Mouse (Mus musculus) ES-Bruce4 (cell line): Measurements from ENCODE around the gene Gucy2d. TPM values are rescaled to one million over a fixed set of nuclear protein-coding genes. Genes with fewer than 3 reads are reported as not detected.

Experiments
- H3K27ac ChIP-seq: 2 replicates; pipeline ENCODE4 v1.5.1; 2012; ENCODE audit warnings: low read length, inconsistent platforms; ENCODE audit not compliant: insufficient read depth
- H3K27me3 ChIP-seq: 2 replicates; pipeline ENCODE4 v1.6.1; 2012; ENCODE audit warnings: mild to moderate bottlenecking, low read length, inconsistent platforms; ENCODE audit not compliant: control insufficient read depth, poor library complexity, insufficient read depth, severe bottlenecking
- H3K36me3 ChIP-seq: 2 replicates; pipeline ENCODE4 v1.6.1; 2012; ENCODE audit warnings: inconsistent platforms, mild to moderate bottlenecking, low read length, moderate library complexity; ENCODE audit not compliant: control insufficient read depth, poor library complexity, insufficient read depth, severe bottlenecking
- H3K4me1 ChIP-seq: one replicate; pipeline ENCODE4 v1.8.1; 2011; ENCODE audit warnings: low read length; ENCODE audit not compliant: control insufficient read depth, insufficient read depth
- H3K4me3 ChIP-seq: 2 replicates; pipeline ENCODE4 v1.5.1; 2011; ENCODE audit warnings: low read depth, mild to moderate bottlenecking, low read length
- H3K9ac ChIP-seq: 2 replicates; pipeline ENCODE4 v1.6.1; 2012; ENCODE audit warnings: low read depth, mild to moderate bottlenecking, inconsistent platforms; ENCODE audit not compliant: poor library complexity, severe bottlenecking
- H3K9me3 ChIP-seq: replicated peaks from 2 replicates; pipeline ENCODE4 v1.6.1; 2012; ENCODE audit warnings: mild to moderate bottlenecking, low read length, inconsistent platforms; ENCODE audit not compliant: control insufficient read depth, poor library complexity, insufficient read depth, severe bottlenecking
- CTCF ChIP-seq: IDR thresholded peaks from one replicate; pipeline ENCODE4 v1.8.1; 2011; ENCODE audit warnings: low read depth, low read length
- EP300 ChIP-seq: IDR thresholded peaks from 2 replicates; pipeline ENCODE4 v1.6.1; 2011; ENCODE audit warnings: low read depth, low read length; ENCODE audit not compliant: insufficient read depth
- POLR2A ChIP-seq: IDR thresholded peaks from one replicate; pipeline ENCODE4 v1.8.1; 2011; ENCODE audit warnings: low read length; ENCODE audit not compliant: insufficient read depth
- polyA plus RNA-seq: library from polyadenylated mRNA; stranded (reverse); fragments of >200 nt; gene quantifications from 2 replicates; pipeline ENCODE4 v1.2.4, GENCODE M21; 2011; ENCODE audit warnings: low read depth; ENCODE audit not compliant: missing spikeins, insufficient read depth, insufficient read length

The Gucy2d gene
- polyA plus RNA-seq, 1 experiment: not detected

DNA sequence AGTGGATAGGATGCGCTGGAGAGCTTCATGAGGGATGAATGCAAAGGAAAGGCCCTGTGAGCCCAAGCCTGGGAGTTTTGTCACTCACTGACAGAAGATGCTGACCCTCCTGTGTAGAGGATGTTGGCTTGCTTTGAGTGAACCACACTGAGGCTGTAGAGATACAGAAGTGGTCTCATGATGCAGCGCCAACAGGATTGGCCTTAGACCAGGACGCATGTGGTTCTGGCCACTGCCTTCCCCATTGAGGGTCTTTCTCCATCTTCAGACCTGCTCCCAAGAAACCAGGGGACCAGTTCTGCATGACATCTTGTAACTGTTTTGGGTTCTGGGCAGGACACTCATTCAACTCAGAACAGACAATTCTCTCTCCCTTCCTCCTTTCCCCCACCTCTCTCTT is 10.6 kb upstream of the Gucy2d start:
- no peaks in the 10 kb centered on the region for H3K9me3 ChIP-seq
- no peak for TF ChIP-seq EP300
- TF ChIP-seq POLR2A: no peak
- no peak for TF ChIP-seq CTCF
- no peak overlapping the region for H3K4me3 ChIP-seq
- H3K9ac ChIP-seq: no peak overlapping the region
- H3K27me3 ChIP-seq: no peaks in the 10 kb centered on the region
- no peaks in the 10 kb centered on the region for H3K36me3 ChIP-seq
- no peaks in the 10 kb centered on the region for H3K4me1 ChIP-seq
- H3K27ac ChIP-seq: no peak overlapping the region

DNA sequence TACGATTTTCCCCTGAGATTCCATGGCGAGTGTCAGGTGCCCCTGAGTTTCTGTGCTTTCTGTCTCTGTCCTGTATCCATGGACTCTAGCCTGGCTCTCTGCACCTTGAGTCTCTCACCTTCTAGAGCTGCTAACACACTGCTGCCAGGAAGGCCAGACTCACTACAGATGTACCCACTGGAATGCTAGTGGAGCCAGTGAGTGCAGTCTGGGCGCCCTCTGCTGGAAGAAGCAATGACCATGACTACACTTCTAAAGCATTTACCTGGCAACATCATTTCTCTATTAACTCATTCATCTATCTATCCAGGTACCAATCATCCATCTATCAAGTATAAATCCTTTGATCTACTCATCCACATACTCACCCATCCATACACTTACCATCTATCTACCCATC is 9.4 kb upstream of the Gucy2d start:
- H3K27me3 ChIP-seq: no peaks in the 10 kb centered on the region
- TF ChIP-seq POLR2A (no peak), EP300 (0 out of 2 replicates have a peak, but pooled peaks have one; percentile 43), CTCF (peak; percentile 91)
- H3K9ac ChIP-seq: no peak overlapping the region
- no peak overlapping the region for H3K4me3 ChIP-seq
- H3K36me3 ChIP-seq: no peaks in the 10 kb centered on the region
- H3K27ac ChIP-seq: no peak overlapping the region
- H3K9me3 ChIP-seq: no peaks in the 10 kb centered on the region
- H3K4me1 ChIP-seq: no peaks in the 10 kb centered on the region

GRCm38 (mm10) chr7:98437629-98438028 is 2.6 kb upstream of the Gucy2d start:
- TF ChIP-seq POLR2A: no peak
- peak; percentile 92 for TF ChIP-seq CTCF
- TF ChIP-seq EP300: no peak
- Histone ChIP-seq H3K9ac (no peak overlapping the region), H3K9me3 (no peaks in the 10 kb centered on the region), H3K36me3 (no peaks in the 10 kb centered on the region), H3K4me1 (no peaks in the 10 kb centered on the region), H3K27me3 (no peaks in the 10 kb centered on the region), H3K27ac (no peak overlapping the region), H3K4me3 (no peak overlapping the region)

DNA sequence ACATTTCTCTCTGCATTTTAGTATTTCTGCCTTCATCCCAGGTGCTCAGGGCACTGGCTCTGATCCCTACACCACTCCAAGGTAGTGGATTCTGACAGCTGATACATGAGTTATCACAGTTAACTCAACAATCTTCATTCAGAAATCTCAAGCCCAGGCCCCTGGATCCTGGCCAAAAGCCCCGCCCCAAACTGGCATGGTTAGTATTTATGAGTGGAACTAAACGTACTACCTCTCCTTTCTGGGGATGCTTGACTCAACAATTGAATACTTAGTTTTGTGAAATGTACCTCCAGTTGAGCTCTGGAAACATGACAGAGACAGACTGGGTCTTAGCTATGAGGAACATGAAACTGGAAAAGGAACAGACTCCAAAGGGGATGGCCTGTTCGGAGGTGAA is 6.7 kb downstream of the Gucy2d start:
- H3K36me3 ChIP-seq: no peaks in the 10 kb centered on the region
- no peak overlapping the region for H3K27ac ChIP-seq
- H3K4me1 ChIP-seq: no peaks in the 10 kb centered on the region
- no peak for TF ChIP-seq EP300
- TF ChIP-seq POLR2A: no peak
- TF ChIP-seq CTCF: no peak
- no peak overlapping the region for H3K9ac ChIP-seq
- H3K9me3 ChIP-seq: no peaks in the 10 kb centered on the region
- no peak overlapping the region for H3K4me3 ChIP-seq
- no peaks in the 10 kb centered on the region for H3K27me3 ChIP-seq

- H3K36me3 ChIP-seq: no peaks in the 10 kb centered on the region
These were observed 7.5 kb downstream of the Gucy2d start for GRCm38 (mm10) chr7:98447585-98448308.

GRCm38 (mm10) chr7:98448309-98448630 is 8.1 kb downstream of the Gucy2d start:
- Histone ChIP-seq H3K4me1 (no peaks in the 10 kb centered on the region), H3K9ac (no peak overlapping the region), H3K9me3 (no peaks in the 10 kb centered on the region), H3K27me3 (no peaks in the 10 kb centered on the region), H3K27ac (no peak overlapping the region), H3K36me3 (no peaks in the 10 kb centered on the region), H3K4me3 (no peak overlapping the region)
- TF ChIP-seq POLR2A (no peak), EP300 (no peak), CTCF (no peak)

More at GRCm38 (mm10) chr7:98447585-98448308, 7.5 kb downstream of the Gucy2d start:
- Histone ChIP-seq H3K4me3 (no peak overlapping the region), H3K9me3 (no peaks in the 10 kb centered on the region), H3K27me3 (no peaks in the 10 kb centered on the region), H3K9ac (no peak overlapping the region), H3K27ac (no peak overlapping the region), H3K4me1 (no peaks in the 10 kb centered on the region)
- TF ChIP-seq CTCF: no peak
- no peak for TF ChIP-seq POLR2A
- TF ChIP-seq EP300: no peak
